Mouse (Mus musculus) C2C12 (cell line): ENCODE measurements around the gene Tbata.

Experiments
- CEBPB ChIP-seq: IDR thresholded peaks from one replicate; pipeline ENCODE4 v1.6.1; 2011; ENCODE audit warnings: low read depth, mild to moderate bottlenecking, control low read depth, moderate library complexity
- CTCF ChIP-seq: IDR thresholded peaks from one replicate; pipeline ENCODE4 v1.5.1; 2011; ENCODE audit not compliant: control insufficient read depth, insufficient read depth, insufficient read length
- FOSL1 ChIP-seq: IDR thresholded peaks from one replicate; pipeline ENCODE4 v1.8.0; 2011; ENCODE audit warnings: mild to moderate bottlenecking, low read length; ENCODE audit not compliant: poor library complexity, insufficient read depth, severe bottlenecking
- MAX ChIP-seq: IDR thresholded peaks from one replicate; pipeline ENCODE4 v1.6.1; 2011; ENCODE audit warnings: mild to moderate bottlenecking, control low read depth
- MYOD1 ChIP-seq: IDR thresholded peaks from one replicate; pipeline ENCODE4 v1.6.1; 2011; ENCODE audit warnings: low read depth; ENCODE audit not compliant: control insufficient read depth, insufficient read length
- MYOG ChIP-seq: IDR thresholded peaks from one replicate; pipeline ENCODE4 v1.6.1; 2011; ENCODE audit not compliant: control insufficient read depth, insufficient read length; ENCODE audit errors: extremely low read depth
- USF1 ChIP-seq: IDR thresholded peaks from one replicate; pipeline ENCODE4 v1.6.1; 2011; ENCODE audit warnings: low read depth, mild to moderate bottlenecking, control low read depth, moderate library complexity

GRCm38 (mm10) chr10:61203930-61204329 is 32.2 kb downstream of the Tbata start:
- TF ChIP-seq CTCF (no peak), CEBPB (no peak), MYOD1 (no peak), MAX (no peak), MYOG (no peak), USF1 (no peak), FOSL1 (no peak)
